Mouse (Mus musculus) ES-E14 (cell line): ENCODE measurements around the gene Slc24a2.

Source experiments
- CHD2 ChIP-seq: IDR thresholded peaks from 2 replicates; pipeline ENCODE4 v1.6.1; 2014; ENCODE audit warnings: mild to moderate bottlenecking, low read depth, low read length, inconsistent platforms
- MAFK ChIP-seq: IDR thresholded peaks from 2 replicates; pipeline ENCODE4 v1.6.1; 2014; ENCODE audit warnings: mild to moderate bottlenecking, low read depth, low read length, inconsistent platforms; ENCODE audit not compliant: insufficient read depth
- ZC3H11A ChIP-seq: IDR thresholded peaks from 2 replicates; pipeline ENCODE4 v1.6.1; 2012; ENCODE audit warnings: low read depth, mild to moderate bottlenecking, inconsistent platforms, low read length, borderline replicate concordance
- ZNF384 ChIP-seq: IDR thresholded peaks from 2 replicates; pipeline ENCODE4 v1.6.1; 2012; ENCODE audit warnings: low read depth, low read length, inconsistent platforms

- TF ChIP-seq ZNF384 (no peak), ZC3H11A (no peak), MAFK (no peak), CHD2 (no peak)
These were observed 97.8 kb downstream of the Slc24a2 start for GRCm38 (mm10) chr4:87132525-87132924.
